Mouse (Mus musculus): ENCODE results near the gene Nmbr. TPM values are rescaled to one million over a fixed set of nuclear protein-coding genes. Genes with fewer than 3 reads are reported as not detected.
A peak's percentile ranks its signal among the peaks of the same experiment; 100 is the strongest.

The Nmbr gene
- polyA plus RNA-seq (2015; fragmentation: Nextera tagmentation; extraction: Ambion mirVana) = 0.28 and 0.56 TPM in 2 replicates

DNA sequence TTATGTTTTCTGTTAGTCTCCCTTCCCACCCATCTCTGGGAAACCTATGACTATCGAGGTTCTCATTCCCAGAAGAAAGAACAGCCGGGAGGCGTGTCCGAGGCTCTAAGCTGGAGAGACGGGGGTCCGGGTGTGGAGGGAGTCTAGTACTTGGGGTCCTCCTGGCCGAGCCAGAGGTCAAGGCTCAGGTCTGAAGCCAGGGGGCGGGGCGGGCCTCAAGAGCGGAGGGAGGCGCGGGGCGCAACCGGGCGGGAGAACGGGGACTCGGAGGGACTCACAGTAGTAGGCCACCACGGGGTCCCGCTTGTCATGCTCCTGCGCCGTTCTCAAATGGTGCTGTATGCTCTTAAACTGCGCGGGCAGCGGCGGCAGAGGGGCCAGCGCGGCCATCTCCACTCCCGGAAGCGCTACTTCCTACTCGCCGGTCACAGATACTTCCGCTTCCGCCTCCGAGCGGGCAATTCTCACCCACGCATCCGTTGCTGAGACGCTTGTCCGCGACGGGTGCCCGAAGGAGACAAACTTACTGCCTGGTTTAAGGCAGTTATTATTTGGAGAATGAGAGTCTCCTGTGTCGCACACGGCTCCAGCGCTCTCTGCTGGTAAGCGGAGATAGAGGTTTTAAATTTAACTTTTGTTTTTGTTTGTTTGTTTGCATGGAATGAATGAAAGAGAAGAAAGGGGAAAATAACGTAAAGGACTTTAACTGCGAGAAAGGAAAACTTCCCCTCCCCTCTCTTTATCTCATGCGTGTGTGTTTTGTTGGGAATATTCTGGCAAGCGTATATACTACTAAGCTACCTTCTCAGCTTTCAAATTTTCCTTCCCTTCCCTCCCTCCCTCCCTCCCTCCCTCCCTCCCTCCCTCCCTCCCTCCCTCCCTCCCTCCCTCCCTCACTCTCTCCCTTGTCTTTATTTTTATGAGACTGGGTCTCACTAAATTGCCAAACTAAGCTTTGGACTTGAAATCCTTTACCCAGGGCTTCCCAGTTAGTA, at the start of gene Nmbr, which contains the start of gene Vta1:
TSS of gene Nmbr (plus strand) at position 520 of the 995 bp plus-strand sequence.
TSS of gene Vta1 (minus strand) at position 489 of the 995 bp plus-strand sequence.
- under 1% methylated on average over 49 of the region's 50 CpGs for WGBS
- peak; percentile 94 for ATAC-seq (ENCODE audit: insufficient number of reproducible peaks, low FRiP score, low TSS enrichment, low read depth)
- Histone ChIP-seq H3K4me2 (replicated peaks) (peak within 1 kb of the TSS; percentile 53), H3K4me3 (replicated peaks) (peak within 1 kb of the TSS; percentile 95), H3K36me3 (no peaks in the 10 kb centered on the region), H3K9ac (peak within 1 kb of the TSS; percentile 74), H3K27me3 (no peaks in the 10 kb centered on the region), H3K9me3 (replicated peaks) (no peaks in the 10 kb centered on the region), H3K4me1 (peaks cover 11% of the 10 kb centered on the region), H3K27ac (replicated peaks) (peak within 1 kb of the TSS; percentile 66)

- H3K27ac ChIP-seq (replicated peaks) = no peak overlapping the region
- no peak overlapping the region for H3K4me3 ChIP-seq (replicated peaks)
- no peaks in the 10 kb centered on the region for H3K27me3 ChIP-seq
- H3K4me1 ChIP-seq = no peaks in the 10 kb centered on the region
- no peak overlapping the region for H3K9ac ChIP-seq
- H3K36me3 ChIP-seq = peaks cover 16% of the 10 kb centered on the region
- H3K9me3 ChIP-seq (replicated peaks) = no peaks in the 10 kb centered on the region
- ATAC-seq (ENCODE audit: insufficient number of reproducible peaks, low FRiP score, low TSS enrichment, low read depth) = no peak
- H3K4me2 ChIP-seq (replicated peaks) = no peak overlapping the region
- 75% methylated on average over 2 of the region's 2 CpGs for WGBS
Observed at GRCm38 (mm10) chr10:14660875-14661274, 44.5 kb upstream of the Nmbr start.

DNA sequence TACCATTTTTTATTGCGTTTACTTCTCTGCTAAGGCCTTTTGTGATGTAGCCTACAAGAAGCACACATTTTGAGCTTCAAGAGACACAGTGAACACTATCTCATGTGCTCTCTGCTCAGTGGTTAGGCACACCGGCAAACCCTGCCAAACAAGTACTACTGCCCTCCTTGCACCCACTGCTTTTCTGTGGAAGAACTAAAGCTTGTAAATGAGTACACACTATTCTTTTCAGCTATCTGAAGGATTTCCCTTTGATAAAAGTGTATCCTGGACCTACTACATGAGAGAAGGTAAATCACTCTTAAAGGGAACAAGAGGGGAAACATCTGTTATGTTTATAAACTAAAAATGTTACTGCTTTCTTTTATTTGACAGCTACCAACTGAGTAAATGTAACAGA, 39.2 kb upstream of the Nmbr start:
- Histone ChIP-seq H3K4me1 (no peaks in the 10 kb centered on the region), H3K27me3 (no peaks in the 10 kb centered on the region), H3K36me3 (peaks cover 22% of the 10 kb centered on the region), H3K9ac (no peak overlapping the region), H3K4me3 (replicated peaks) (no peak overlapping the region), H3K4me2 (replicated peaks) (no peak overlapping the region), H3K27ac (replicated peaks) (no peak overlapping the region), H3K9me3 (replicated peaks) (no peaks in the 10 kb centered on the region)
- 97% methylated on average over 2 of the region's 2 CpGs for WGBS
- no peak for ATAC-seq (ENCODE audit: insufficient number of reproducible peaks, low FRiP score, low TSS enrichment, low read depth)

DNA sequence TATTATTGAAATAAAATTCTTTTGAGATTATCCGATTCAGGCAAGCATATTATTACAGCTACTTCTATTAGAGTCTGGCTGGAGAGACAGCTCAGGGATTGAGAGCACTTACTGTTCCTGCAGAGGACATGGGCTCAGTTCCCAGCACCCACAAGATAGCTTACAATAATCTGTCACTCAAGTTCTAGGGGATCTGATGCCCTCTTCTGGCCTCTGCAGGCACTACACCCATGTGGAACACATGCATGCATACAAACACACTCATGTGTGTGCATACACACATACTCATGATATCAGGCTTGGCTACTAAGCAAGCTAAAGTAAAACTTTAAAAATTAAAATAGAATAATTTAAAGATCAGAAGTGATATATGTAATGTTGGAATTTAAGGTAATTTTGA, 19.7 kb upstream of the Nmbr start:
- WGBS = 95% methylated on average over 1 of the region's 1 CpGs
- no peaks in the 10 kb centered on the region for H3K4me1 ChIP-seq
- no peak overlapping the region for H3K4me2 ChIP-seq (replicated peaks)
- H3K9me3 ChIP-seq (replicated peaks) = no peaks in the 10 kb centered on the region
- no peak overlapping the region for H3K9ac ChIP-seq
- no peak overlapping the region for H3K4me3 ChIP-seq (replicated peaks)
- no peak for ATAC-seq (ENCODE audit: insufficient number of reproducible peaks, low FRiP score, low TSS enrichment, low read depth)
- H3K27me3 ChIP-seq = no peaks in the 10 kb centered on the region
- H3K36me3 ChIP-seq = peaks cover 14% of the 10 kb centered on the region
- no peak overlapping the region for H3K27ac ChIP-seq (replicated peaks)

DNA sequence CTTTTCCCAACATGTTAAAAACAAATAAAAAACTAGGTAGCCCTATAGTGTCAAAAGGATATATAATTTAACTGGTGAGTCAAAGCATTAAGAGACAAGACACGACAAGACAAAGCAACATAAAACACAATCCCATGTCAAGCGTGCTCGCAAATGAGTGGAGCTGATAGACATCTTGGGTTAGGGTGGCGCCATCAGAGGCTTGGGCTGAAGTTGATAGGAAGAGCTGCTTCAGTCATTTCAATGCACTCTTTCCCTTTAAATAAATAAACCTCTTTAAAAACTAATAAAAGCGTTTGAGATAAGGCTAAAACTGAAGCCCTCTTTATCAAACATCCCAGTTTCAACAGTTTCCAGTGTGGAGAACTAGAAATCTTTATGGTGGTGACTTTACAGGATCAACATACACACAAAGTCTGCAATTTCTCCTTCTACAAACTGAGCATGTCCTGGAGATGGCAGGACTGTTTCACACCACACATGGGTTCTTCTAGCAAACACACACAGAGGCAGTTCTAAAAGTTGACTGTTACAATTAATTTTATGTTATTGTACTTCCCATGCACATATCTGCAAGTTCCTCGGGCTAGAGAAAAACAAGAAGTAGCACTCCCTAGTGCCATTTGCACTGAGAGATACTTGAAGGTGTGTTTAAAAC, 16.5 kb upstream of the Nmbr start:
- no peaks in the 10 kb centered on the region for H3K9me3 ChIP-seq (replicated peaks)
- no peak for ATAC-seq (ENCODE audit: insufficient number of reproducible peaks, low FRiP score, low TSS enrichment, low read depth)
- H3K4me1 ChIP-seq = no peaks in the 10 kb centered on the region
- WGBS = 77% methylated on average over 6 of the region's 6 CpGs
- no peak overlapping the region for H3K4me3 ChIP-seq (replicated peaks)
- no peak overlapping the region for H3K27ac ChIP-seq (replicated peaks)
- H3K27me3 ChIP-seq = no peaks in the 10 kb centered on the region
- H3K9ac ChIP-seq = no peak overlapping the region
- H3K36me3 ChIP-seq = peaks cover 14% of the 10 kb centered on the region
- H3K4me2 ChIP-seq (replicated peaks) = no peak overlapping the region

GRCm38 (mm10) chr10:14690349-14690748, 15.0 kb upstream of the Nmbr start:
- H3K4me2 ChIP-seq (replicated peaks) = no peak overlapping the region
- H3K4me1 ChIP-seq = no peaks in the 10 kb centered on the region
- H3K9ac ChIP-seq = no peak overlapping the region
- 85% methylated on average over 3 of the region's 3 CpGs for WGBS
- no peaks in the 10 kb centered on the region for H3K9me3 ChIP-seq (replicated peaks)
- H3K27me3 ChIP-seq = no peaks in the 10 kb centered on the region
- H3K4me3 ChIP-seq (replicated peaks) = no peak overlapping the region
- no peak for ATAC-seq (ENCODE audit: insufficient number of reproducible peaks, low FRiP score, low TSS enrichment, low read depth)
- no peak overlapping the region for H3K27ac ChIP-seq (replicated peaks)
- H3K36me3 ChIP-seq = peaks cover 14% of the 10 kb centered on the region

DNA sequence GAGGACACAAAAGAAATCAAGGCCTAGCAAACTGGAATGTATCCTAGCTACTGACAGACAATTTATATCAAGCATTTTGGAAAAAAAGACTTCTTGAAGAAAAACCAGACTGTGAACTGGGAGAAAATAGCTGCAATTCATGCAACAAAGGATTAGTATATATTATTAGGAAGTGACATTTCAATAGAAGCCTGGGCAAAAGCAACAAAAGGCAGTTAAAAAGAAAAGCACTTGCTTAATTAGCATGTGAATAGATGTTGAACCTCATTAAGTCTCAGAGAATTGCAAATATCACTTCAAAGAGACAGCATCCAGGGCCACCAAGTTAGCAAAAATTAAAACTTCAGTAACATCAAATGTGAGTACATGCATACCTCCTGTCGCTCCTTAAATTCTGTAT, 2.2 kb upstream of the Nmbr start:
- Histone ChIP-seq H3K4me2 (replicated peaks) (no peak overlapping the region), H3K9me3 (replicated peaks) (no peaks in the 10 kb centered on the region), H3K36me3 (no peaks in the 10 kb centered on the region), H3K27me3 (no peaks in the 10 kb centered on the region), H3K4me1 (peaks cover 11% of the 10 kb centered on the region), H3K9ac (no peak overlapping the region), H3K4me3 (replicated peaks) (no peak overlapping the region), H3K27ac (replicated peaks) (no peak overlapping the region)
- WGBS = 79% methylated on average over 1 of the region's 1 CpGs
- no peak for ATAC-seq (ENCODE audit: insufficient number of reproducible peaks, low FRiP score, low TSS enrichment, low read depth)

GRCm38 (mm10) chr10:14703830-14704420, 1.5 kb upstream of the Nmbr start:
- no peak for ATAC-seq (ENCODE audit: insufficient number of reproducible peaks, low FRiP score, low TSS enrichment, low read depth)
- Histone ChIP-seq H3K27ac (replicated peaks) (no peak overlapping the region), H3K4me2 (replicated peaks) (peak overlapping the region; percentile 53), H3K27me3 (no peaks in the 10 kb centered on the region), H3K4me1 (peaks cover 11% of the 10 kb centered on the region), H3K9ac (no peak overlapping the region; the same call in 1 of the 2 replicates), H3K4me3 (replicated peaks) (peak overlapping the region; percentile 95), H3K36me3 (no peaks in the 10 kb centered on the region), H3K9me3 (replicated peaks) (no peaks in the 10 kb centered on the region)
- WGBS = 66% methylated on average over 4 of the region's 4 CpGs

DNA sequence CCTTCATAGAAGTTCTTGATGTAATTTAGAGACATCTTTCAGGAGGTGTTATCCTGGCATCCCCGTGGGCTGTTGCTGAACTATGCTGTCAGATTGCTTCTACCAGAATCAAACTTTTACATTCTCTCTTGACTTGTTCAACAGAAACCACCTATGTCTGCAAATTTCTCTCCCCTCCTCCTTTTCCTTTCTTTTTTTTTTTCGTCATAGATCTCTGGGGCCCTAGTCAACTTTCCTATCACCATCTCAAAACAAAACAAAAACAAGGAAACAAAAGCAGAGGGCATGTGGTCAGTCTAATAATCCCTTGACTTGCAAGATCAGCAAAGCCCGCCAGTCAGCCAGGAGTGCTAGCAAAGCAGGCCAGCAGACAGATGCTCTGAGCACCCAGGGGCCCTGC, 12.7 kb downstream of the Nmbr start, which contains the start of gene Gje1:
TSS of gene Gje1 (minus strand) at position 101 of the 400 bp plus-strand sequence.
- no peaks in the 10 kb centered on the region for H3K36me3 ChIP-seq
- no peak within 1 kb of the TSS for H3K4me2 ChIP-seq (replicated peaks)
- 53% methylated on average over 3 of the region's 3 CpGs for whole genome bisulfite sequencing
- H3K4me3 ChIP-seq (replicated peaks) = no peak within 1 kb of the TSS
- no peak within 1 kb of the TSS for H3K27ac ChIP-seq (replicated peaks)
- no peaks in the 10 kb centered on the region for H3K27me3 ChIP-seq
- no peak for ATAC-seq (ENCODE audit: insufficient number of reproducible peaks, low FRiP score, low TSS enrichment, low read depth)
- H3K9me3 ChIP-seq (replicated peaks) = no peaks in the 10 kb centered on the region
- H3K4me1 ChIP-seq = no peaks in the 10 kb centered on the region
- no peak within 1 kb of the TSS for H3K9ac ChIP-seq

DNA sequence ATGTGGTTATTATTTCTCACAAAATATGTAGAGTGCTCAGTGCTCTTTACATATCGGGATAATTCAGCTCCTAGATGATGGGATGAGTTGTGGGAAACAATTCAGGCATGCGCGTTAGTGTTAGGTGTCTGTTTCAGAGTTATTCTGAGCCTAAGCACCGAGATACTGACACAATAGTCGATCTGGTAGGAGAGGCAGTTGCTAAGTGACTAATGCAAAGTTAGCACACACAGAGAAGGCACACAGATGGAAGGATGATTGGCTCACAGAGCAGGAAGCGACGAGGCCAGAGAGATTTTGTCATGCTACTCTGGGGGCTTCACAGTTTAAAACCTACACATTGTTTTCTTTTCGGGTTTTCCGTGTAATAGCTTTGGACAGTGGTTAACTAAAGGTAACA, 20.3 kb downstream of the Nmbr start:
- Histone ChIP-seq H3K27me3 (no peaks in the 10 kb centered on the region), H3K9me3 (replicated peaks) (no peaks in the 10 kb centered on the region), H3K4me3 (replicated peaks) (no peak overlapping the region), H3K4me1 (no peaks in the 10 kb centered on the region), H3K36me3 (no peaks in the 10 kb centered on the region), H3K9ac (no peak overlapping the region), H3K27ac (replicated peaks) (no peak overlapping the region), H3K4me2 (replicated peaks) (no peak overlapping the region)
- WGBS = 64% methylated on average over 9 of the region's 9 CpGs
- ATAC-seq (ENCODE audit: insufficient number of reproducible peaks, low FRiP score, low TSS enrichment, low read depth) = no peak

GRCm38 (mm10) chr10:14734285-14734684, 28.9 kb downstream of the Nmbr start:
- Histone ChIP-seq H3K4me1 (no peaks in the 10 kb centered on the region), H3K4me2 (replicated peaks) (no peak overlapping the region), H3K4me3 (replicated peaks) (no peak overlapping the region), H3K36me3 (no peaks in the 10 kb centered on the region), H3K9ac (no peak overlapping the region), H3K27ac (replicated peaks) (no peak overlapping the region), H3K27me3 (no peaks in the 10 kb centered on the region), H3K9me3 (replicated peaks) (no peaks in the 10 kb centered on the region)
- ATAC-seq (ENCODE audit: insufficient number of reproducible peaks, low FRiP score, low TSS enrichment, low read depth) = no peak
- 2% methylated on average over 2 of the region's 2 CpGs for WGBS

Measured in embryonic facial prominence, embryonic 15.5 days (tissue).